In the genomic region with DNA sequence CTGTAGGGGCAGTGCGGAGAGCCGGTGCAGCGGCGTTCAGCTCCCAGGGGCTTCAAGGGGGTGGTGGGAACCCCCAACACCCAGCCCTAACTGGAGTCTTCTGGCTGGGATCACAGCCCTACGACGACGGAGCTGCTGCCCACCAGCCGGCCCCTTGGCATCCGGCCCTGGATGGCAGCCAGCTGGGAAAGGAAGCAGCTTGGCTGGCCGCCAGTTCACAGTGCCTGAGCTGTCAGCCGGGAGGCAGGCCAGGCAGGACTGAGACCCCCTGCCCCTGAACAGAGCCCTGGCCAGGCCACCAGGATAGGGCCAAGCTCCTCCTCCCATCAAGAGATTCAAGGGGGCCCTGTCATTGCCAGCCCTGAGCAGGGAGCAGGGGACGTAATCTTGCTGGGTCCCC, we compare ENCODE assay signal across 7 mouse cellular contexts.
DNase-seq lines count a peak whose midpoint lies in the region; ATAC-seq and TF ChIP-seq lines count a peak whose summit lies in the region.

No protein-coding gene starts in this region.

- peak overlapping the region; percentile 34 for H3K4me2 ChIP-seq in hindbrain, embryonic 15.5 days

- no peak overlapping the region for H3K27ac ChIP-seq in cerebellum, adult 2 months (ENCODE audit: insufficient read depth, low read length)
- H3K27ac ChIP-seq in gastrocnemius, adult 2 months, result no peak overlapping the region
- H3K27ac ChIP-seq in hindbrain, embryonic 15.5 days (replicated peaks), result peak overlapping the region; percentile 71

- no peak overlapping the region for H3K9ac ChIP-seq in hindbrain, embryonic 15.5 days

- peak; percentile 43 for DNase-seq in adipocyte (ENCODE audit: low spot score)
- DNase-seq in cerebellum, adult 2 months, result peak; percentile 80 to 84
- peak; percentile 59 for DNase-seq in gastrocnemius, adult 2 months
- peak; percentile 93 to 95 for DNase-seq in layer of hippocampus, postnatal 14 days (ENCODE audit: low spot score in 2 of 2)
- peak; percentile 92 to 94 for DNase-seq in lung, postnatal 4 days
- peak; percentile 98 for DNase-seq in right cerebral cortex, postnatal 4 days

- peak; percentile 68 for ATAC-seq in hindbrain, embryonic 15.5 days (ENCODE audit: low FRiP score, low read depth)

- peaks cover 30% of the 10 kb centered on the region for H3K4me1 ChIP-seq in cerebellum, adult 2 months (ENCODE audit: control insufficient read depth, insufficient read depth, low read length)
- peaks cover 87% of the 10 kb centered on the region for H3K4me1 ChIP-seq in hindbrain, embryonic 15.5 days (replicated peaks)

- 3% methylated on average over 12 of the region's 12 CpGs for WGBS in cerebellum, adult 2 months
- WGBS in hindbrain, embryonic 15.5 days, result 15% methylated on average over 12 of the region's 12 CpGs

- intact Hi-C loops in gastrocnemius, adult 2 months (cut with DNase I), result no loop called here

- TF ChIP-seq CTCF in cerebellum, adult 2 months (IDR thresholded peaks at IDR 0.05; ENCODE audit: borderline replicate concordance, insufficient read depth, low read depth, low read length), result no peak
- TF ChIP-seq CTCF in gastrocnemius, adult 2 months (IDR thresholded peaks at IDR 0.05), result no peak

- no peaks in the 10 kb centered on the region for H3K36me3 ChIP-seq in hindbrain, embryonic 15.5 days

- no peak overlapping the region for H3K4me3 ChIP-seq in cerebellum, adult 2 months (replicated peaks; ENCODE audit: insufficient read depth, low read depth, low read length)
- no peak overlapping the region for H3K4me3 ChIP-seq in gastrocnemius, adult 2 months
- no peak overlapping the region for H3K4me3 ChIP-seq in hindbrain, embryonic 15.5 days

- H3K9me3 ChIP-seq in hindbrain, embryonic 15.5 days, result no peaks in the 10 kb centered on the region

- H3K27me3 ChIP-seq in cerebellum, adult 2 months (ENCODE audit: control insufficient read depth, insufficient read depth, low read length), result peaks cover 3% of the 10 kb centered on the region; the same call in 1 of the 2 replicates
- no peaks in the 10 kb centered on the region for H3K27me3 ChIP-seq in hindbrain, embryonic 15.5 days

- TF ChIP-seq POLR2A in cerebellum, adult 2 months (IDR thresholded peaks at IDR 0.05; ENCODE audit: borderline replicate concordance, insufficient read depth, low read length), result no peak

Comparison
In these comparisons a context has a peak if more than half of its experiments do, and no peak if none do; other contexts are left out.
1. DNase-seq: peak in every context shown above with its lines; median percentile 98 in right cerebral cortex, postnatal 4 days; 94 in layer of hippocampus, postnatal 14 days; 93 in lung, postnatal 4 days; 82 in cerebellum, adult 2 months; 59 in gastrocnemius, adult 2 months; 43 in adipocyte.